Mouse (Mus musculus) embryo, embryonic 11 days (tissue): ENCODE measurements around the gene Ddah1.

ENCODE experiments used
- DNase-seq: peaks from one replicate; pipeline ENCODE4 v3.0.0-alpha.2; 2015

Gene Ddah1

GRCm38 (mm10) chr3:145922019-145922854, 163.8 kb downstream of the Ddah1 start, which contains the start of gene Bcl10:
TSS of gene Bcl10 (plus strand) at chr3:145922804.
- DNase-seq, result no peak

- no peak for DNase-seq
Measured at GRCm38 (mm10) chr3:145922971-145923370, 164.5 kb downstream of the Ddah1 start.

GRCm38 (mm10) chr3:145923874-145924577, 165.6 kb downstream of the Ddah1 start:
- peak; percentile 100 for DNase-seq

- DNase-seq, result peak; percentile 59
Measured at GRCm38 (mm10) chr3:145924649-145925337, 166.3 kb downstream of the Ddah1 start.

GRCm38 (mm10) chr3:145925506-145925905, 167.0 kb downstream of the Ddah1 start:
- no peak for DNase-seq

GRCm38 (mm10) chr3:145929525-145930400, 171.3 kb downstream of the Ddah1 start:
- peak; percentile 44 for DNase-seq

- no peak for DNase-seq
Measured at GRCm38 (mm10) chr3:145933845-145934244, 175.4 kb downstream of the Ddah1 start.

- DNase-seq, result peak; percentile 95
Measured at GRCm38 (mm10) chr3:145937505-145938404, 179.3 kb downstream of the Ddah1 start, which contains the start of gene 2410004B18Rik. TSS of gene 2410004B18Rik (plus strand) at chr3:145938014.

- peak; percentile 54 for DNase-seq
Measured at GRCm38 (mm10) chr3:145938405-145939349, 180.2 kb downstream of the Ddah1 start.

GRCm38 (mm10) chr3:145939402-145939801, 180.9 kb downstream of the Ddah1 start:
- no peak for DNase-seq

GRCm38 (mm10) chr3:145939971-145940370, 181.5 kb downstream of the Ddah1 start:
- DNase-seq, result no peak

- peak; percentile 74 for DNase-seq
Measured at GRCm38 (mm10) chr3:145941971-145942370, 183.5 kb downstream of the Ddah1 start.
